Mouse (Mus musculus) adrenal gland, postnatal 36 days (tissue): ENCODE measurements around the gene Hinfp. TPM values are rescaled to one million over a fixed set of nuclear protein-coding genes. Genes with fewer than 3 reads are reported as not detected.
"Not testable (repeated sequence)": the region's sequence is repeated elsewhere in the genome, so short reads cannot be mapped to it uniquely, and the experiment has no call there.

Experiments used
- DNase-seq, 2 experiments: peaks; one replicate each; pipeline ENCODE4 v3.0.0; 2021; ENCODE audit warnings: mixed read lengths in 1 of 2
- total RNA-seq, 2 experiments: library from RNA; stranded (reverse); gene quantifications; 2 replicates each; pipeline ENCODE4 v1.2.3; 2021

Gene Hinfp
- total RNA-seq, 2 experiments from 2014 or later = 18.9 to 24.4 TPM

DNA sequence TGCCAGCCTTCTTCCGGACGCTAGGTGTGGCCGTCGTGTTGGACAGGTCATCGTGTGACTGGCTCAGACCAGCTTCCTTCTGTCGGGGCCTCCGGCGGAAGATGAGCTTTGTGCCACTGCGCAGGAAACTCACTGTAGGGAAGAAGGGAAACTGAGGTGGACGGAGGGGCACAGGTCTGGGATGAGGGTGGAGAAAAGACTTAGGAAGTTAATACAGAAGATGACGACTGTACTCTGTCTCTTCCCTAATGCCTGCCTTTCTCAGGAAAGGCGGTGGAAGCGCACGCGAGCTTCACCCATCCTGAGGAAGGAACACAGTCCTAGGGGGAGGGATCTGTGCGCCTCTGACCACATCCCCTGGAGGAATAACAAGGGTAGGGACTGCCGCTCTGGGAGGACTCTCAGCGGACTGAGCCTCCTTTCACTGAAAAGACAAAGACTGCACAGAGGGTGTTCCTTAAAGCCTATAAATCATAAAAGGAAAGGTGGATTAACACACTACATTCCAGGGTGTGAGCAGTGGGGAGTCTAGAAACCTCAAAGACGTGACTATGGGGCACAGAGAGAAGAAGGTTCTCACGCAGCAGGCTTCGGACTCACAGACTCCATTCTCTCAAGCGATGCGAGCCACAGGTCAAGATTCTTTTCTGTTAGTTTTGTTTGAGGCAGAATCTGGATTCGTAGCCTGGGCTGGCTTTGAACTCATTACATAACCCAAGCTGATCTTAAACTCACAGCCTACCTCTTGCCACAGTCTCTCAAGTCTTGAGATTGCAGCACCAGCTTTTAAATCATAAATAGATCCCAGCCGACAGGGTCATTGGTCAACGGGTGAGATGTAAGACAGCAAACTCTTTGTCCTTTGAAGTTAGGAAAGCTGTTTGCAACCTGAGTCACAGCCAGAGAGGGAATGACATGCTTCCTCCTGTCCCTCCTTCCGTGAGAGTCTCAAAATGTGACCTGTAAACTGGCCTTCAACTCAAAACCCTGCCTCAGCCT is 6.0 kb upstream of the Hinfp start:
- peak; percentile 38 to 40 for DNase-seq

- no peak for DNase-seq
Observed at GRCm38 (mm10) chr9:44310750-44311135, 5.3 kb upstream of the Hinfp start.

- DNase-seq = no peak
Observed at GRCm38 (mm10) chr9:44309756-44310155, 4.3 kb upstream of the Hinfp start.

GRCm38 (mm10) chr9:44307248-44307647 is 1.8 kb upstream of the Hinfp start:
- no peak for DNase-seq

GRCm38 (mm10) chr9:44306532-44306931 is 1.1 kb upstream of the Hinfp start:
- no peak for DNase-seq

DNA sequence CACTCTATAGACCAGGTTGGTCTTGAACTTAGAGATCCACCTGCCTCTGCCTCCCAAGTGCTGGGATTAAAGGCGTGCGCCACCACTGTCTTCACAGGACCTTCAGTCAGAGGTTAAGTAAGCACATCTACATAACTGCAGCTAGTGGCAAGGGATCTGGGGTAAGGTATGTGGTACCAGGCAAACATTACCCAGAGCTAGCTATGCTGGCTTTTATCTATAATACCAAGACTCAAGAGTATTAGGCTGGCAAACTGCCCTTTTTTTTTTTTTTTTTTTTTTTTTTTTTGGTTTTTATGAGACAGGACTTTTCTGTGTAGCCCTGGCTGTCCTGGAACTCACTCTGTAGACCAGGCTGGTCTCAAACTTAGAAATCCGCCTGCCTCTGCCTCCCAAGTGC is 5.5 kb downstream of the Hinfp start:
- not testable (repeated sequence) for DNase-seq

DNA sequence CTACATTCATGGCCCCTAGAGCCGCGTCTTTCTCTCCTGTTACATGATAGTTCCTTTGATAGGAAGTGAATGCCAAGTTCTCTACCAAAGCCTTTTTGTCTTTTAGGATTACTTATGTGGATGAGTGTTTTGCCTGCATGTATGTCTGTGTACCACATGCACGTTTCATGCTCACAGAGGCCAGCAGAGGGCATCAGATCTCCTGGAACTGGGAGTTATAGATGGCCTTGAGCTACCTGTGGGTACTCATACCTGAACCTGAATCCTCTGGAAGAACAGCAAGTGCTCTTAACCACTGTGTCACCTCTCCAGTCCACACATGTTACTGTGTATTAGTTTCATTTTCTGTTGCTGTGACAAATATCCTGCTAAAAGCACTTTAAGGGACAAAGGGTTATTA is 13.0 kb downstream of the Hinfp start:
- DNase-seq = peak; percentile 40 to 60

- peak in 1 of 2 experiments; percentile 26 for DNase-seq
Observed at GRCm38 (mm10) chr9:44288959-44289291, 16.5 kb downstream of the Hinfp start.

GRCm38 (mm10) chr9:44288076-44288958 is 17.2 kb downstream of the Hinfp start, which contains the start of gene Abcg4:
Gene Abcg4 (minus strand): TSS chr9:44288615.
- DNase-seq = peak; percentile 64 to 78

DNA sequence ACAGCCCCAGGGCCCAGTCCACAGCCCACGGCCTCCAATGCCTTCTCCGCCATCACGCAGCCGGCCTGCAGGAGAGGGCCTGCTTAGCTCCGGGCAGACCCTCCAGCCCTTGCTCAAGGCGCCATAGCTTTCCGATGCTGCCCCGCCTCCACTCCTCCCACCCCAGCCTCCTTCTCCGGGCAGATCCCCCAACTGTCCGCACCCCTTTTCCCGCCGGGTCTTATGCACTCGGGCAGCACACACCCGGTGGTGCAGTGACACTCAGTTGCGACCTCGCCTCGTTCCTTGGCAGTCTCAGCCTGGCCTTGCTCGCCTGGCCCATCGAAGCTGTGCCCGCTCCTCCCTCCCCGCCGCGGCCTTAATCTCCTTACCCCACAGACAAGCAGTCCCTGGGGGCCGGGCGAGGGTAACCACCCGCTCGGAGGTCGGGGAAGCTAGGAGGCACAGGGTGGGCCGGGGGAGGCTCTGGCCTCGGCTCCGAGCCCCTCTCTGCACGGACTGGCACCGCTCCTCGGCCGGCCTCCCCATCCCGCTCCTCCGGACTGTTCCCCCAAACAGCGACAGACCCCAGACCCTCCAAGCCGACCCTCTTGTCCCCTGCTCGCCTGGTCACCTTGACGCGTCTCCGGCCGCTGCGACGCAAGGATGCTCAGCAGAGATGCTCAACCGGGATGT is 17.9 kb downstream of the Hinfp start:
- peak; percentile 66 to 74 for DNase-seq

DNA sequence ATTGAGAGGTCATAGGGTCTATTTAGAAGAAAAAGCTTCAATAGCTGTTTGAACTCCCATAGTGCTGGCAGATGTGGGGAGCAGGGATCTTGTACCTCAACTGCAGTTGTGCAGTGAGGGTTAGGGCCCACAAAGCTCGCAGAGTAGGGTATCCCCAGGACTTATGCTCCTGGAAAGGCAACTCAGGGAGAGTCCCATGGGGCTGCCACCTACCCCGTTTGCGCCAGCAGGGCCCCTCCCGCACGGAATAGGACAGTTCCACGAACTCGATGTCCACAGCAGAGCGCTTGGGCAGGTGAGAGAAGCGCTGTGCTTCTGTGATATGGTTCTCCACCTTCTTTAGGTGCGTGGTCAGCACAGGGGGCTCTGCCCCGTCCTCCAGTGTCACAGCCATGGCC is 18.5 kb downstream of the Hinfp start:
- DNase-seq = peak in 1 of 2 experiments; percentile 25

- peak; percentile 29 to 41 for DNase-seq
Observed at GRCm38 (mm10) chr9:44286256-44286850, 19.1 kb downstream of the Hinfp start.

- peak; percentile 71 to 81 for DNase-seq
Observed at GRCm38 (mm10) chr9:44283183-44283582, 22.3 kb downstream of the Hinfp start.

DNA sequence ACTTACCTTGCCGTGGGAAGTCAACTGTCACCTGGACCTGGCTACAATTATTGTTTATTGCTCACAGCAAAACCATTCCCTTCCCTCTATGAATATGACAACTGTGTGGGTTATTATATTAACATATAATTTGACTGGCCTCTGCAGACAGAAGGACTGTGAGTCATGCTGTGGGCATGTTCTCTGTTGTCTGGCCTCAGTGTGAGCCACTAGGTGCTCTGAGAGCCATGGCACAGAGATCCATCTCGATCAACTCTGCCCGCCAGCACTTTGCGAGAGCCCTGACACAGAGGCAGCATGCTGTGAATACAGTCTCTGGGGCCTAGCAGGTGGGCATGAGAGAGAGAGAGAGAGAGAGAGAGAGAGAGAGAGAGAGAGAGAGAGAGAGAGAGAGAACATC is 35.5 kb downstream of the Hinfp start:
- peak; percentile 42 to 47 for DNase-seq

GRCm38 (mm10) chr9:44269077-44269476 is 36.4 kb downstream of the Hinfp start:
- DNase-seq = peak in 1 of 2 experiments; percentile 29

DNA sequence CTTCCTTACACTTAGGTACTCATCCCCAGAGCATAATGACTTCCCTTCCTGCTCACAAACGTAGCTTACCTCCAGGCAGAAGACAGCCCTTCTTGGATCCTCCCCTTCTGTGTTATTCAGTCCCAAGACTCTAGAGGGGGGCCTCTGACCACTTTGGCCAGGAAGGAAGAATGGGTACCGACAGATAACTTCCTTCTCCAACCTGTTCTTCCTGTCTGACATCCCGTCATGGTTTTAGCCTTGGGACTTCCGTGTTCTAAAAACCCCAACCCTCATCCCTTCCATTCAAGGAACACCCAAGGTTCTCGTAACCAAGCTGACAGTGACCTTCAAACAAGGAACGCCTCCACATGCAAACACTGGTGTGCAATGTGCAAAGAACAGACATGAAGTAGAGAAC is 37.0 kb downstream of the Hinfp start, which contains the start of gene Nlrx1:
TSS of gene Nlrx1 (minus strand) at position 168 of the 400 bp plus-strand sequence.
- peak in 1 of 2 experiments; percentile 15 for DNase-seq

- peak; percentile 94 to 97 for DNase-seq
Observed at GRCm38 (mm10) chr9:44268027-44268360, 37.5 kb downstream of the Hinfp start.

- peak; percentile 41 to 59 for DNase-seq
Observed at GRCm38 (mm10) chr9:44267319-44268026, 38.0 kb downstream of the Hinfp start.

- no peak for DNase-seq
Observed at GRCm38 (mm10) chr9:44266478-44267226, 38.8 kb downstream of the Hinfp start.

DNA sequence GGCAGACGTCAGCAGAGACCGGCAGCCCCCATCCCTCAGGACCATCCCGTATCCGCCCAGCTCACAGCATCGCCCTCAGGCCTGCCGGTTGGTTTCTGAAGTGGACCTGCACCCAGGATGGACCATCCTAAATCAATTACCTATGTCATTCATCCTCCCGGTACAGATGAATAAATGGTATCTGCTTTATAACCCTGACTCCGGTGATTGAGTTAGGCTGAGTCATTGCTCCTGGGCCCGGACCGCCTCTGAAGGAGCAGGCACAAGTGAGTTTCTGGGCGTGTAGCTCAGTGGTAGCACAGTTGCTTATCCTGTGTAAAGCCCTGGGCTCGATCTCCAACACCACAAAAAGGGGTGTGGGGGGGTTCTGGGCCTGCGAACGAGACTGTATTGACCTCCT is 44.1 kb downstream of the Hinfp start:
- peak; percentile 43 to 49 for DNase-seq
